Mouse (Mus musculus): ENCODE data around the gene Srrm4.

GRCm38 (mm10) chr5:116396104-116396503 lies 195.5 kb downstream of the Srrm4 start:
- no peak for TF ChIP-seq CTCF (IDR thresholded peaks at IDR 0.05; ENCODE audit: extremely low read depth, insufficient read length, insufficient replicate concordance, low read depth, low read length)
- no peak for TF ChIP-seq POLR2A (IDR thresholded peaks at IDR 0.05; ENCODE audit: low read depth, low read length)

Data from small intestine, adult 2 months (tissue).